Mouse (Mus musculus) adrenal gland, adult 10 weeks (tissue): Measurements from ENCODE around the gene Golga3. TPM values are rescaled to one million over a fixed set of nuclear protein-coding genes. Genes with fewer than 3 reads are reported as not detected.

ENCODE experiments used
- polyA plus RNA-seq: library from polyadenylated mRNA; stranded (reverse); fragments of 350-450 nt; fragmentation: Illumina TruSeq; extraction: RNeasy Lipid Tissue Mini Kit (QIAGEN cat#74804); gene quantifications from one replicate; pipeline ENCODE4 v1.2.3, GENCODE M21; 2014; ENCODE audit warnings: low read depth, low replicate concordance

The Golga3 gene
- 21.9 TPM for polyA plus RNA-seq

GRCm38 (mm10) chr5:110176362-110177020 lies at the start of gene Golga3:
Gene Golga3, plus strand, starts transcription at chr5:110176701.

GRCm38 (mm10) chr5:110135293-110136086 lies 41.0 kb upstream of the Golga3 start, which contains the start of gene Chfr:
Gene Chfr, plus strand, starts transcription at chr5:110135842.

GRCm38 (mm10) chr5:110230780-110231461 lies 54.4 kb downstream of the Golga3 start, which contains the start of gene Ankle2:
Gene Ankle2, plus strand, starts transcription at chr5:110231004.

GRCm38 (mm10) chr5:110269141-110270101 lies 92.9 kb downstream of the Golga3 start, which contains the start of gene Pgam5:
Gene Pgam5, minus strand, starts transcription at chr5:110269913.

Other genes starting within 250 kb of the Golga3 start
- 114 TPM for gene Zfp932, start 180.2 kb upstream of the Golga3 start, polyA plus RNA-seq
- gene Gm17655, start 104.2 kb upstream of the Golga3 start, polyA plus RNA-seq: 15.3 TPM
- 1.6 TPM for gene Gm35315, start 82.3 kb upstream of the Golga3 start, polyA plus RNA-seq
- gene Plcxd1, start 76.7 kb upstream of the Golga3 start, polyA plus RNA-seq: not detected
- gene Gtpbp6, start 68.5 kb upstream of the Golga3 start, polyA plus RNA-seq: not detected
- gene Zfp605, start 66.6 kb upstream of the Golga3 start, polyA plus RNA-seq: 17.5 TPM
- 20.0 TPM for gene Chfr, start 40.9 kb upstream of the Golga3 start, polyA plus RNA-seq
- 76.6 TPM for gene Ankle2, start 54.3 kb downstream of the Golga3 start, polyA plus RNA-seq
- 46.5 TPM for gene Pgam5, start 93.2 kb downstream of the Golga3 start, polyA plus RNA-seq
- gene Pxmp2, start 109.5 kb downstream of the Golga3 start, polyA plus RNA-seq: 8.0 TPM
- gene Pole, start 109.6 kb downstream of the Golga3 start, polyA plus RNA-seq: 2.6 TPM
- gene P2rx2, start 166.5 kb downstream of the Golga3 start, polyA plus RNA-seq: not detected
- not detected for gene Lrcol1, start 168.0 kb downstream of the Golga3 start, polyA plus RNA-seq